Mouse (Mus musculus) layer of hippocampus, postnatal 36 days (tissue): ENCODE data around the gene Syt17. TPM values are rescaled to one million over a fixed set of nuclear protein-coding genes. Genes with fewer than 3 reads are reported as not detected.

ENCODE experiments used
- DNase-seq, 2 experiments: peaks; one replicate each; pipeline ENCODE4 v3.0.0; 2022
- total RNA-seq, 2 experiments: library from RNA; stranded (reverse); gene quantifications; 2 replicates each; pipeline ENCODE4 v1.2.3; 2021

Gene Syt17
- total RNA-seq, result 10 to 100 TPM; 87.4 to 92.0 TPM

DNA sequence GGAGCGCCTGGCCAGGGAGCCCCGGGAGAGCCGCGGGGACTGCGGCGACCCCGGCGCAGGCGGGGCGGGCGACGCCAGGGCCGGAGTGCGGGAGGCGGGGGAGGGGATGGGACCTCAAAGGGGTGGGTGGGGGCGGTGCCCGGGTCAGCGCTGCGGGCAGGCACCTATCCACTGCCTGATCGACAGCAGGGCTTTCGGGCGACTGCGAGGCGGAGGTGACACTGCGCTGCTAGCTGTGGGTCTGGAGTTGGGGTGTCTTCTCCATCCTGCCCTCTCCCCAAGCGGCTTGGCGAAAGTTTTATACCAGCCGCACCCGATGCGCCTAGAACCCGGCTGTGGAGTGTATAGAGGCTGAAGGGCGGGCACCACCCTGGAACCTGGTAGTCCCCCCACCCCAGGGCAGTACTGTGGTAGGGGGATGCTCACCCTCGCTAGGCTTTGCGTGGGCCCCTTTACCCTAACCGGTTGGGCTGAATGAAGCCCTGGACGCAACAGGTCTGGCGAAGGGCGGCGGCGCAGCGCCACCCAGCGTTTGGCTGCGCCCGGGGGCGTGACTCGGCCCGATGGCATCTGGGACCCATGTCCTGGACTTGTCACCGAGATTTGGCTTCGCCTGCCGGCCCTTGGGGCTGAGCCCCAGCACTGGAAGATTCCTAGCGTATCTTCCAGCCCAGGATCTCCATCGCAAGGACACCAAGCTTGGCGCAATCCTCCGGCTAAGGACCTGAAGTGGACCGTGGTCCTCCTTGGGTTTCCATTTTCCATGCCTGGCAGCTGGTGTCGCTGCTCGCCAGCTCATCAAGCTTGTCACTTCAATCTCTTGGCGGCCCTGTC lies at the start of gene Syt17:
Gene Syt17 (minus strand): TSS at position 89 of the 834 bp plus-strand sequence.
- peak; percentile 61 to 66 for DNase-seq

- no peak for DNase-seq
Measured at GRCm38 (mm10) chr7:118494892-118495579, 47.0 kb upstream of the Syt17 start.

GRCm38 (mm10) chr7:118493892-118494291 lies 45.9 kb upstream of the Syt17 start:
- DNase-seq, result no peak

DNA sequence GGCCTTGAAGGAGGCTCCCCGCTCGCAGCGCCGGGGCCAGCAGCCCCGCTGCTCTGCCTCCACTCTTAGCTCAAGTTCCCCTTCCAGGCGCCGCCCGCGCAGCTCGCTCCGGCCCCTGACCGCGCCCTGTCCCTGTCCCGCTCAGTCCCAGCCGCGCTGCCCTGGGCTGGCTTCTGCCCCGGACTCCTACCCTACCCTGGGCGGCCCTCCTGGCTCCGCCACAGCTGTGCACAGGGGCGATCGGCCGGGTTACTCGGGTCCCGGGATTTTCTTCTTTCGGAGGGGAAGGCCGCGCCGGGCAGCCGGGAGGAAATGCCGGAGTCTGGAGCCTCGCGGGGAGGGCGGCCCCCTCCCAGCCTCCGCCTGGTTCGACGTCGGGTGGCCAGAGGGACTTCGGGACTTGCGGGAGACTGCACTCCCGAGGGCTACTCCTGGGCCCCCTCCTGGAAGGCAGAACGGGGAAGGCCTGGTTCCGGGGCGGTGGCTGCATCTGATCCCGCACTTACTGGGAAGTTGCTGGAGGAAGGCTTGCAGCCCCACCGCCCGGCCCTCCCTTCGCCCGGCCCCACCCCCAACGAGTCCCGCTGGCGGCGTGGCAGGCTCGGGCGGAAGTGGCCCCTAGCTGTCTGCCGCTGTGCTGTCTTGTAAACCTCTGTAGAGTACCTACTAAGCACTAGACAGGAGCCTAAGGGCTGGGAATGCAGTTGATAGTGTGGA lies 43.6 kb upstream of the Syt17 start, which contains the start of gene Itpripl2:
Gene Itpripl2 (minus strand): TSS at position 545 of the 717 bp plus-strand sequence.
- peak; percentile 22 to 31 for DNase-seq

- DNase-seq, result no peak
Measured at GRCm38 (mm10) chr7:118490666-118491430, 42.8 kb upstream of the Syt17 start.

DNA sequence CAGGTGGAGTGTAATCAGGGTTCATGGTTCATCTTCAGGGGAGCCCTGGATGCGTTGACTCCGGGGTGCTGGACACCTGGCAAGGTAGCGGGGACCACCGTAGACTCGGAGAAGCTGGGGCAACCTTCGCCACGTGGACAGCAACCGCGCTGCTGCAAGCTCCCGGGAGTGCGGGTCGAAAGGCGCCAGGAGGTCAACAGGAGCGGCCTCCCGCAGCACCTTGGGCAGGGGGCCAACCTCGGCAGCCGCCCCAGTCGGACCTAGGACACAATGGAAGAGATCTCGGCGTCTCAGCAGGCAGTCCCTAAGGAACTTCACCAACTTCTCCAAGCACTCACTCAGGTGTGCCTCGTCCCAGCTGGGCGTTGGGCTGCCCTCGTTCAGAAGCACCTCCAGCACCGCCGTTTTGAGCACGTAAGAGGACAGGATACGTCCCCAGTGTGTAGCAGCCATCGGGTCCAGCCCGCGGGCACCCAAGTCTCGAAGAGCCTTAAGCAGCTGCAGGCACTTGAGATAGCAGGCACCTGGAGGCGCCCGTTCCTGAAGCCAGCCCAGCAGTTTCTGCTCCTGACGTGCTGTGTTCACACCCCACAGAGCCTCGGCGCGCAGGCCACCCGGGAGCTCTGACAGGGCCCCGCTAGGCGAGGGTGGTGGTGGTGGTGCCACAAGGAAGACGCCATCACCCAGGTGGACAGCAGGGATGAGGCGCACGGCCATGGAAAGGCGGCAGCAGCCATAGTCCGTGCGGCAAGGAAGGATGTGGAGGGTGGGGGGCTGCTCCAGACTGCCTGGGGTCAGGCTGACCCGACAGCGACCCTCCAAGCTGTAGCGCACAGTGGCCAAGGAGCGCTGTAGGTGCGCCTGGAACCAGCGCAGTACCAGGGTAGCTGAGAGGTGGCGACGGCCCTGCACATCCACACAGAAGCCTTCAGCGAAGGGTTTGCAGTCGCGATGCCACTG lies 42.0 kb upstream of the Syt17 start:
- DNase-seq, result no peak

DNA sequence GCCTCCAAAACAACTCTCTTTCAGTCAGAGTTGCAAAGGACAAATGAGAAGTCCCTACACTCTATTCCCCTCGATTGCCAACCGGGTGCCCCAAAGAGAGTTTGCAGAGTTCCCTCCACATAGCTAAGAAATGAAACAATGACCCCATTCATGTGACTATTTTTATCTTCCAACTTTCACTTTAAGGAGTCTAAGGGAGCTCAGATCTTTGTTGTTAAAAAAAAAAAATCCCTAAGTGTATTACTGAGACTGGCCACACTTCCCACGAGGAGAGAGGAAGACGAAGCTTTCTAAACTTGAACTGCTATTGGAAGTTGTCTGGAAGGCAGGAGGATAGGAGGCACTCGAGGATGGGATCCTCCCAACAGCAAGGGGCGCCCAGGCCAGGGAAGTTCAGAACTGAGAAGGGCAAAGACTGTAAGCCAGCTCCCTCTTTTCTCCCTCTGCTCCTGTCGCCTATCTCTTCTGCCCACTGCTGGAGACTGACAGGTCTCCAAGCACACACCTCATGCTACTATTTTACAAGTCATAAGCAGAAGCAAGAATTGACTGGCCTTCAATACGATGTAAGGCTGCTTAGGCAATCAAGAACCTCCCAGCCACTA lies 40.1 kb upstream of the Syt17 start:
- no peak for DNase-seq

DNA sequence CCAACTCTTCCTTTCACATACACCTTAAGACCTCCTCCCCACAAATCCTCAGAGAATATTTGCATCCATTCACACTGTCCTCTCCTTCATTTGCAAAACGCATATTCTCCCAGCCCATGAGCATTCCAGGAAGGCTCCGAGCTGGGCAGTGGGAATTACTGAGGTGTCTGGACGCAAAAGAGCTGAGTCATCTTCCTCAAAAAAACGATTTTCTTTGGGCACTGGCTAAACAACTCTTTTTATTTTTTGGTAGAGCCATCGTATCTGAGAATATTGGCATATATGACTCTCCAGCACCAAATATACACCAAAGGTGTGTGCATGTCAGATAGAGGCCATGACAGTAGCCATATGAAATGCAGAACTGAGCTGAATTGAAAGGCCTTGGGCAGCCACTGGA lies 38.9 kb upstream of the Syt17 start:
- DNase-seq, result no peak

DNA sequence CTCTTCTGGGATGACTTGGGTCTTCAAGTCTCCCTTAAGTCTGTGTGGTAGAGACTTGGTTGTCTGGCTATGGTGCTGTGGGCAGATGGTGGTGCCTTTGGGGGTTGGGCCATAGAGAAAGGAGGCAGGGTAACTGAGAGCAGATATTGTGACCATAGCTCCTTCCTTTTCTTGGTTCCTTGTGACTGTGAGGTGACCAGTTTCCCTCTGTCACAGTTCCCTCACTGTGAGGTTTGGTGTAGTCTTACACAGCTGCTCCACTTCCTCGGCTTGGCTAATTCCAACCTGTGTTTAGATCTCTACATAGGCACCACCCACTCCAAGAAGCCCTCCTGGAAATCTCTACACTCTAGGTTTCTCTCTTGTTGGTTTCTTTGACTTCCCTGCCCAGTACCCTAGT lies 36.0 kb upstream of the Syt17 start:
- DNase-seq, result no peak

DNA sequence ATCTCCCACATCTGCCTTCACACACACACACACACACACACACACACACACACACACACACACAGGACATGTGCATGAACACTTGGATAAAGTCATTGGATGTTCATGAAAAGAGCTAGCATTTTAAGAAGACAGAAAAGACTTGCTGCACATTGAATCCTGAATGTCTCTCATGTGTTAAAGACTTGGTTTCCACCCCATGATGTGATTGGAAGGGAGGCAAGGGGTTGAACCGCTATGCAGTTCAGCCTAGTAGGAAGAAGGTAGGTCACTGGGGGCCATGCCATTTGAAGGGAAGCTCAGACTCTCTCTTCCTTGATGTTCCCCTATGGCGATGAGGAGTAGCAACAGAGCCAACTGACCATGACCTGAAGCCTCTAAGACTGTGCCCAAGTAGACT lies 34.0 kb upstream of the Syt17 start:
- DNase-seq, result no peak

DNA sequence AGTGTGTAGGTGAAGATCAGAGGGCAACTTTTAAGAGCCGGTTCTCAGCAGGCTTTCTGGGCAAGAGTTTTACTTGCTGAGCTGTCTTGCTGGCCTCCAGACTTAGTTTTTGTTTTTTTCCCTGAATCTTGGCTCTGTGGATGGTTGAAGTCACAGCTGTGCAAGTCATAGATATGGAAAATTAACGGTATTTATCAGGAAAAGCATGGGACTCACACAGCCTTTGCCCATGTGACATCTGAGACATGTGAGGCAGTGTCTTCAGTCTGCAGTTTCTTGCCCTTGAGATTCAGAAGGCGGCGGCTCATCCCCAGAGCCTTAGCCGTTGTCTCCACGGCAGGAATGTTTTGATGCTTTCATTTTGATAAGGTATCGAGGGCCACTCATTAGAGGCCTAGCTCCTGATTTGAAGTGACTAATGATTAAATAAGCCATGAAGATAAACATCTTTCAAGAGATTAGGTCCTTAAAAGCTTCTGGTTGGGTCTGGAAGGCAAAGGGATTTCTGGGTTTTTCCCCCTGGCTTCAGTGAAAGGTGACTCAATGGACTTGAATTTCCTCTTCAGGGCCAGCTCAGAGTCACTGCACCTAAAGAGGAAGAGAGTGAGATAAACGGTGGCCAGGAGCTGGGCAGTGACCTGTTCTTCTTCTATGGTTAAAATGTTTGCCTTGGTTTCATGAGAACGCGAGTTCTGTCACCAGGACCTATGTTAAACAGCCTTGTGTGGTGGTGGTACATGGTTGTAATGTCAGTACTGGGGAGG lies 33.2 kb upstream of the Syt17 start:
- DNase-seq, result no peak

DNA sequence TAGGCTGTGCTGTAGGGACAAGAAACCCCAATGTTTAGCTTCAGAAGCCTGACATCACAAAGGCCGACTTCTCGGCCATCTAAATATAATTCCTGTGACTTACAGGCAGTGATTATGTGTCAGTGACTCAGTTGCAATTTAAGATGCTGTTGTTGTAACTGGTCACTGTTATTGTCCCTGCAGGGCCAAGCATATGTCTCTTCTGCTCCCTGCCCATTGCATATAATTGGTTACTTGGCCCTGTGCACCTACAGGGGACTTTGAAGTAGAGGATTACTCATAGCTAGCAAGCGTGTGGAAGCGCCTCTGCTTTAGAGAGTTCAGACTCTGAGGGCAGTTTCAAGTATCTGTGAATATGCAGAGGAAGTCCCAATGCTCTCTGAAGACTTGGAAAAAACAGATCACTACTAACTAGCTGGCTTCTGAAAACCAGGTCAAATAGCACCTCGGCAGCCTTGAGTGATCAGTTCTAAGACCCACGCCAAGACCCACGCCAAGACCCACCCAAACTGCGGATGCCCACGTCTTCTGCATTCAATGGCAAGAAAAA lies 32.2 kb upstream of the Syt17 start:
- DNase-seq, result no peak

GRCm38 (mm10) chr7:118478835-118479312 lies 30.9 kb upstream of the Syt17 start:
- DNase-seq, result no peak

DNA sequence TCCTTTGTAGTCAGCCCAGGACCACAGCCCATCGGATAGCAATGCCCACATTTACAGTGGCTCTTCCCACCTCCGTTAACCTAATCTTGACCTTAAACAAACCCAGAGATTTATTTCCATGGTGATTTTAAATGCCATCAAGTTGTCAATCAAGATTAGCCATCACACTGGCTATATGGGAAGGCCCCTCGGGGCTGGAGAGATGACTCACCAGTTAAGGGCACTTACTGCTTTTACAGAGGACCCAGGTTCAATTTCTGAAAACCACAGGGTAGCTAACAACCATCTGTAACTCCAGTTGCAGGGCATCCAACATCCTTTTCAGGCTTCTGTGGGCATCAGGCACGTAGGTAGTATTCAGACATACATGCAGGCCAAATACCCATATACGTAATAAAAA lies 28.4 kb upstream of the Syt17 start:
- no peak for DNase-seq

- DNase-seq, result no peak
Measured at GRCm38 (mm10) chr7:118475008-118475705, 27.1 kb upstream of the Syt17 start.

GRCm38 (mm10) chr7:118472886-118473285 lies 24.9 kb upstream of the Syt17 start:
- no peak for DNase-seq

GRCm38 (mm10) chr7:118468060-118468459 lies 20.0 kb upstream of the Syt17 start:
- DNase-seq, result no peak

DNA sequence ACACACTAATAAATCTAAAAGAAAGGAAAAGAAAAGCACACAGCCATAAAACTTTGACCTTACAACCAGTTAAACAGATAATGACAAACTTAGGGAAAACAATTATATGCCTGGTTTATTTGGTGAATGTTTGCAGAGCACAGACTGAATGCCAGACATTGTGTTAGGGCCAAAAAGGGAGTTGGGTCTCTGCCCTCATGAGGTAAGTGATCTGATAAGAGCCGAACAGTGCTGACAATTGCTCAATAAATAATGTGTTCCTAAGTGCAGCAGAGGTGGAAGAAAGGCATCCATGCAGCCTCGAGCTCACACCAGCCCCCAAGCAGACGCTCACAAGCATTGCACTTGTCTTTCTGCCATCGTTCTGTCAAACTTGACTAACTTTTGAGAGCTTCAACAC lies 16.4 kb upstream of the Syt17 start:
- no peak for DNase-seq
